Mouse (Mus musculus) midbrain, embryonic 13.5 days (tissue): ENCODE results near the gene Syt7. TPM values are rescaled to one million over a fixed set of nuclear protein-coding genes. Genes with fewer than 3 reads are reported as not detected.

Experiments
- ATAC-seq: fragments of 200-750 bp; cut with Nextera tagmentation; 2 replicates; pipeline ENCODE4 v1.8.0; 2017; ENCODE audit warnings: mild to moderate bottlenecking, moderate TSS enrichment, moderate library complexity
- H3K27ac ChIP-seq: fragments of 300-500 bp; sonication (generic); 2 replicates; pipeline ENCODE4 v1.5.1; 2015; ENCODE audit warnings: inconsistent platforms, mild to moderate bottlenecking, moderate library complexity
- H3K27me3 ChIP-seq: fragments of 300-500 bp; sonication (generic); 2 replicates; pipeline ENCODE4 v1.6.1; 2015; ENCODE audit warnings: mild to moderate bottlenecking, inconsistent platforms
- H3K36me3 ChIP-seq: fragments of 300-500 bp; sonication (generic); 2 replicates; pipeline ENCODE4 v1.6.1; 2015; ENCODE audit warnings: mild to moderate bottlenecking, inconsistent platforms
- H3K4me1 ChIP-seq: fragments of 300-500 bp; sonication (generic); replicated peaks from 2 replicates; pipeline ENCODE4 v1.6.1; 2015; ENCODE audit warnings: inconsistent platforms
- H3K4me2 ChIP-seq: fragments of 300-500 bp; sonication (generic); replicated peaks from 2 replicates; pipeline ENCODE4 v1.6.1; 2015; ENCODE audit warnings: moderate library complexity, mild to moderate bottlenecking, inconsistent platforms
- H3K4me3 ChIP-seq: fragments of 300-500 bp; sonication (generic); replicated peaks from 2 replicates; pipeline ENCODE4 v1.5.1; 2015; ENCODE audit warnings: mild to moderate bottlenecking, inconsistent platforms
- H3K9ac ChIP-seq: fragments of 300-500 bp; sonication (generic); replicated peaks from 2 replicates; pipeline ENCODE4 v1.6.1; 2015; ENCODE audit warnings: mild to moderate bottlenecking, inconsistent platforms
- H3K9me3 ChIP-seq: fragments of 300-500 bp; sonication (generic); 2 replicates; pipeline ENCODE4 v1.6.1; 2016; ENCODE audit warnings: mild to moderate bottlenecking, inconsistent platforms
- WGBS: fragments of 180-500 bp; shearing (Covaris S2); methylation state at CpG from one replicate; pipeline ENCODE4 v1.1.7; 2015; 5-methylcytosine and 5-hydroxymethylcytosine counted together
- polyA plus RNA-seq: library from polyadenylated mRNA; unstranded; fragments of >200 nt; fragmentation: Nextera tagmentation; extraction: Ambion mirVana; gene quantifications from 2 replicates; pipeline ENCODE4 v1.2.1, GENCODE M21; 2015

Syt7 gene
- polyA plus RNA-seq, 1 experiment from 2014 or later = 8.8 TPM

- Histone ChIP-seq H3K9ac (no peak overlapping the region), H3K4me3 (no peak overlapping the region), H3K4me1 (0 out of 2 replicates have a peak, but pooled peaks cover 4% of the 10 kb centered on the region), H3K27ac (no peak overlapping the region), H3K4me2 (no peak overlapping the region), H3K27me3 (no peaks in the 10 kb centered on the region), H3K9me3 (no peaks in the 10 kb centered on the region), H3K36me3 (no peaks in the 10 kb centered on the region)
- peak; percentile 69; the same call in 1 of the 2 replicates for ATAC-seq
- WGBS = 18% methylated on average over 6 of the region's 6 CpGs
Measured at GRCm38 (mm10) chr19:10473779-10474178, 84.9 kb downstream of the Syt7 start.

- Histone ChIP-seq H3K9me3 (no peaks in the 10 kb centered on the region), H3K27ac (no peak overlapping the region), H3K4me1 (peaks cover 16% of the 10 kb centered on the region), H3K9ac (no peak overlapping the region), H3K4me2 (no peak overlapping the region), H3K4me3 (no peak overlapping the region), H3K36me3 (no peaks in the 10 kb centered on the region), H3K27me3 (0 out of 2 replicates have a peak, but pooled peaks cover 2% of the 10 kb centered on the region)
- no peak for ATAC-seq
- 74% methylated on average over 4 of the region's 4 CpGs for WGBS
Measured at GRCm38 (mm10) chr19:10479541-10479940, 90.7 kb downstream of the Syt7 start.

DNA sequence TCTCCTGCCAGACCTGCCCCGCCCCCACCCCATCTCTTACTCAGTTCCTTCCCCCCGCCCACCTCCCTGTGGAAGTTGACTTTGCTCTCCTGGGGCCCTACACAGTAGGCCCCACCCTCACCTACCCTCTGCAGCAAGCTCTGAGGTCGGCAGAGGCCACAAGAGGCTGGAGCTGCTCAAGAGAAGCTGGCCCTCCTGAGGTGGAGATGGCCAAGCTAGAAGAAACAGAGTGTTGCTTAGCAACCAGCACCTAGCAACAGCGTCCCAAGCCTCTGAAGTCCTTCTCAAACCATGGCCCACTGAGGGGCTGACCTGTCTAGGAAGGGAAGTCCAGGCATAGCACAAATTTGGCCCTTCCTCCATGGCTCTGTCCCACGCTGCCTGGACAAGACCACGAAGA lies 93.8 kb downstream of the Syt7 start, which contains the start of gene Ppp1r32:
Gene Ppp1r32, minus strand, starts transcription at position 226 of the 400 bp plus-strand sequence.
- H3K36me3 ChIP-seq = no peaks in the 10 kb centered on the region
- no peak within 1 kb of the TSS for H3K9ac ChIP-seq
- no peak within 1 kb of the TSS for H3K4me3 ChIP-seq
- peak within 1 kb of the TSS; percentile 2; the same call in 1 of the 2 replicates for H3K4me2 ChIP-seq
- H3K9me3 ChIP-seq = no peaks in the 10 kb centered on the region
- peaks cover 16% of the 10 kb centered on the region for H3K4me1 ChIP-seq
- 19% methylated on average over 6 of the region's 6 CpGs for WGBS
- peak; percentile 78 for ATAC-seq
- no peak within 1 kb of the TSS for H3K27ac ChIP-seq
- peaks cover 11% of the 10 kb centered on the region for H3K27me3 ChIP-seq

- H3K4me3 ChIP-seq = no peak overlapping the region
- H3K9me3 ChIP-seq = no peaks in the 10 kb centered on the region
- WGBS = 23% methylated on average over 9 of the region's 9 CpGs
- no peak overlapping the region for H3K9ac ChIP-seq
- peaks cover 11% of the 10 kb centered on the region for H3K27me3 ChIP-seq
- H3K36me3 ChIP-seq = no peaks in the 10 kb centered on the region
- peak; percentile 82 for ATAC-seq
- no peak overlapping the region for H3K27ac ChIP-seq
- H3K4me2 ChIP-seq = no peak overlapping the region
- H3K4me1 ChIP-seq = peaks cover 16% of the 10 kb centered on the region
Measured at GRCm38 (mm10) chr19:10486264-10486738, 97.4 kb downstream of the Syt7 start.

GRCm38 (mm10) chr19:10495670-10496069 lies 106.8 kb downstream of the Syt7 start:
- H3K4me1 ChIP-seq = peaks cover 20% of the 10 kb centered on the region
- peaks cover 11% of the 10 kb centered on the region for H3K36me3 ChIP-seq
- H3K4me3 ChIP-seq = no peak overlapping the region
- no peak overlapping the region for H3K9ac ChIP-seq
- H3K27me3 ChIP-seq = no peaks in the 10 kb centered on the region
- 90% methylated on average over 1 of the region's 1 CpGs for WGBS
- no peak for ATAC-seq
- no peak overlapping the region for H3K4me2 ChIP-seq
- no peaks in the 10 kb centered on the region for H3K9me3 ChIP-seq
- H3K27ac ChIP-seq = no peak overlapping the region

DNA sequence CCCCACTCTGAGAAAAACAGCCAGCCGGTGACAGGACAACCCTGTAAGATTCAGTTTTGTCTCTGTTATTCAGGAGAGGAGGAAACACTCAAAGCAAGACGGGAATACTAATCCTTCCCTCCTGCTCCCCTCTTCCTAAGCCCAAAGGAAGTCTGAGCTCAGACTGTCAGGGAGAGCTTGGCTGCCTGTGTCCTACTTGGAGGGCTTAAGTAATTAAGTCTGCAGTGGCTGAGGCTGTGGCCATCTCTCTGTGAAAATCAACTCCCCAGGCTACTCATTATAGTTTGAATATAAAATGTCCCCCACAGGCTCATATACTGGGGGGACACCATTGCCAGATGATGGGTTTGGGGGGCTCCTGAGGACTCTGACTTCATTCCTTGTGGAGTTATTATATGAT lies 108.1 kb downstream of the Syt7 start:
- Histone ChIP-seq H3K4me3 (no peak overlapping the region), H3K4me1 (peaks cover 20% of the 10 kb centered on the region), H3K9ac (no peak overlapping the region), H3K27ac (peak overlapping the region; percentile 51), H3K27me3 (no peaks in the 10 kb centered on the region), H3K36me3 (peaks cover 24% of the 10 kb centered on the region), H3K4me2 (no peak overlapping the region), H3K9me3 (no peaks in the 10 kb centered on the region)
- ATAC-seq = peak; percentile 52
- WGBS = 34% methylated on average over 2 of the region's 2 CpGs

DNA sequence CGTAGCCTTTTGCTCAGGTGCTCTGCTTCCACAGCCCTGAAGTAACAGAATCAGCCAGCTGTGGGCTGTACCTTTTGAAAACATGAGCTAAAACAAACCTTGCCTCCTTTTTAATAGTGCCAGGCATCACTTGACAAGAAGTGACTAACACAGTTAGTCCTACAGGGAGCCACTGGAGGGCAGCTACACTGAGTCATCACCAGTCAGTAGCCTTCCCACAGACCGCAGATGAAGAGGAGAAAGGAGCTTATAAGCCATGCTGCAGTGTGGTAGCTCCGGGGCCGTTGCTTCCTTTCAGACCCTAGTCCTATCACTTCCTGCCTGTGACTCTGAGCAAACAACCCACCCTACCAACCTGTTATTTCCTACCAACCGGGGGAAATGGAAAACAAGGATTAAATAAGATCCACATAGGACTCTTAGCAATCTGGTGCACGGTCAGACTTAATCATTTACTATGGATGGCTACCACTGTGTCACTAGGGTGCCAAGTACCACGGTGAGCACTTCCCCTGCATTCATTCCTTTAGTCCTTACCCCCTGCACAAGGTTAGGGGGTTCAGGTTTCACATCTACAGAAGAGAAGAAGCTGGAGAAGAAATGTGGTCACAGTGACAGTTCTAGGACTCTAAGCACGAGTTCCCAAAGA lies 108.7 kb downstream of the Syt7 start:
- H3K36me3 ChIP-seq = peaks cover 25% of the 10 kb centered on the region
- ATAC-seq = no peak
- no peak overlapping the region for H3K4me3 ChIP-seq
- no peak overlapping the region for H3K9ac ChIP-seq
- no peaks in the 10 kb centered on the region for H3K9me3 ChIP-seq
- peaks cover 20% of the 10 kb centered on the region for H3K4me1 ChIP-seq
- H3K4me2 ChIP-seq = no peak overlapping the region
- peak overlapping the region; percentile 51; the same call in 1 of the 2 replicates for H3K27ac ChIP-seq
- WGBS = 59% methylated on average over 8 of the region's 8 CpGs
- H3K27me3 ChIP-seq = no peaks in the 10 kb centered on the region

DNA sequence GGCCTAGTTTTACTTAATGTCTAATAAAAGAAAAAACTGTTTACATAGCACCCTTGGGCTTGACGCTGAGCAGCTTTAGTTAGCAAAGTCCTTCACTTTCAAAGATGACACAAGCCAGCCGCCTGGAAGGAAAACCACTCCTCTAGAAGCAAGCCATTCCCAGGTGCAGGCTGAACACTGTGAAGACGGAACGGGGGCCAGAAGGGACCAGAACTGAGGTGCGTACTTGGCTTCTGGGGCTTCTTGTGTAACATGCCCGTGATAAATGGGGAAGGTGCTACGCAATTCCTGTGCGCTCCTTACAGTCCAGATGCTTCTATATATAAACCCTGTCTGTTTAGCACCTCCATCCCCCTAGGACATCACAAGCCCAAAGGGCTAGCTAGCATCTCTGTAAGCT lies 111.7 kb downstream of the Syt7 start:
- peaks cover 20% of the 10 kb centered on the region for H3K4me1 ChIP-seq
- H3K4me2 ChIP-seq = no peak overlapping the region
- 94% methylated on average over 8 of the region's 8 CpGs for WGBS
- H3K36me3 ChIP-seq = peaks cover 42% of the 10 kb centered on the region
- H3K4me3 ChIP-seq = no peak overlapping the region
- H3K27ac ChIP-seq = no peak overlapping the region
- ATAC-seq = no peak
- no peaks in the 10 kb centered on the region for H3K27me3 ChIP-seq
- H3K9me3 ChIP-seq = no peaks in the 10 kb centered on the region
- no peak overlapping the region for H3K9ac ChIP-seq

- WGBS = 4% methylated on average over 4 of the region's 4 CpGs
- peak; percentile 87 for ATAC-seq
- Histone ChIP-seq H3K36me3 (peaks cover 55% of the 10 kb centered on the region), H3K4me2 (no peak overlapping the region), H3K9me3 (no peaks in the 10 kb centered on the region), H3K4me3 (no peak overlapping the region), H3K27me3 (no peaks in the 10 kb centered on the region), H3K27ac (no peak overlapping the region), H3K4me1 (peaks cover 3% of the 10 kb centered on the region; the same call in 1 of the 2 replicates), H3K9ac (no peak overlapping the region)
Measured at GRCm38 (mm10) chr19:10502571-10502970, 113.7 kb downstream of the Syt7 start.

Other genes with a start within 250 kb of the Syt7 start
- 173 and 178 TPM in 2 replicates for gene Fads1, start 206.2 kb upstream of the Syt7 start, polyA plus RNA-seq
- 386 and 396 TPM in 2 replicates for gene Tmem258, start 185.1 kb upstream of the Syt7 start, polyA plus RNA-seq
- 47.9 and 49.6 TPM in 2 replicates for gene Fen1, start 184.9 kb upstream of the Syt7 start, polyA plus RNA-seq
- gene Myrf, start 148.3 kb upstream of the Syt7 start, polyA plus RNA-seq = 0.58 and 0.77 TPM in 2 replicates
- gene Dagla, start 84.2 kb upstream of the Syt7 start, polyA plus RNA-seq = 5.1 and 5.3 TPM in 2 replicates
- 0.71 and 0.76 TPM in 2 replicates for gene Lrrc10b, start 68.4 kb downstream of the Syt7 start, polyA plus RNA-seq
- gene Ppp1r32, start 93.8 kb downstream of the Syt7 start, polyA plus RNA-seq = 1.0 and 1.6 TPM in 2 replicates
- 56.9 and 57.8 TPM in 2 replicates for gene Cpsf7, start 136.2 kb downstream of the Syt7 start, polyA plus RNA-seq
- 63.3 and 63.5 TPM in 2 replicates for gene Sdhaf2, start 137.1 kb downstream of the Syt7 start, polyA plus RNA-seq
- gene Tmem216, start 167.1 kb downstream of the Syt7 start, polyA plus RNA-seq = 56.1 and 58.6 TPM in 2 replicates
- gene Cyb561a3, start 188.1 kb downstream of the Syt7 start, polyA plus RNA-seq = 17.1 and 18.8 TPM in 2 replicates
- gene Tmem138, start 188.3 kb downstream of the Syt7 start, polyA plus RNA-seq = 51.3 and 52.2 TPM in 2 replicates
- 297 and 311 TPM in 2 replicates for gene Ddb1, start 216.2 kb downstream of the Syt7 start, polyA plus RNA-seq
- gene Tkfc, start 216.6 kb downstream of the Syt7 start, polyA plus RNA-seq = 23.5 and 25.9 TPM in 2 replicates
- 0.39 and 0.61 TPM in 2 replicates for gene Vwce, start 245.1 kb downstream of the Syt7 start, polyA plus RNA-seq